Mouse (Mus musculus) cerebellum, adult 2 months (tissue): ENCODE measurements around the gene Schip1.

ENCODE experiments used
- CTCF ChIP-seq: fragments of 200-500 bp; IDR thresholded peaks from 2 replicates; pipeline ENCODE4 v1.5.1; 2011; ENCODE audit warnings: low read depth, mild to moderate bottlenecking, control low read depth, low read length, moderate library complexity, borderline replicate concordance; ENCODE audit not compliant: insufficient read depth
- POLR2A ChIP-seq: fragments of 200-500 bp; IDR thresholded peaks from 2 replicates; pipeline ENCODE4 v1.6.1; 2011; ENCODE audit warnings: low read length, control low read depth, borderline replicate concordance; ENCODE audit not compliant: insufficient read depth

DNA sequence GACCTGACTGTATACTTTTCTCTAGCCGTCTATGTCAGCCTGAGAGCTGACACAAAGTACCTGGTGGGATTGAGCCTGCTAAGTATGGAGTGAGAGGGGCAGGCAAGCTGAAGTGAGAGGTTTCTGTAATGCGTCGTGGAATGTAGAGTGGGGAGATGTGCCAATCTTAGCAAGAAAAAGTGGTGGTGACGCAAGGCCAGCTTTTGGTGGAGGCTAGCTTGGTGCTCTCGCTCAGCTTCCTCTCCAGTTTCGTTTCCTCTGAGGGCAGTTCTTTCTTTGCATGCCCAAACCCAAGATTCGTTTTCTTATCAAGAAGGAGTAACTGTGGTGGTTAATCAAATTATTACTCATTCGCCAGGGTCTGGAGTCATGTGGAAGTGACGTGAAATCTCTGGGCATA, 492.3 kb downstream of the Schip1 start:
- no peak for TF ChIP-seq CTCF
- no peak for TF ChIP-seq POLR2A
